Mouse (Mus musculus): ENCODE data around the gene Rpl38. TPM values are rescaled to one million over a fixed set of nuclear protein-coding genes. Genes with fewer than 3 reads are reported as not detected.

The Rpl38 gene
- polyA plus RNA-seq, 1 experiment: 2,066 TPM

GRCm38 (mm10) chr11:114676431-114676830 is 8.1 kb downstream of the Rpl38 start:
- no peak for DNase-seq (ENCODE audit: extremely low spot score in 1 of 2, low spot score in 1 of 2)

GRCm38 (mm10) chr11:114676896-114677530 is 8.7 kb downstream of the Rpl38 start:
- no peak for DNase-seq (ENCODE audit: extremely low spot score in 1 of 2, low spot score in 1 of 2)

GRCm38 (mm10) chr11:114679582-114679981 is 11.3 kb downstream of the Rpl38 start:
- no peak for DNase-seq (ENCODE audit: extremely low spot score in 1 of 2, low spot score in 1 of 2)

- no peak for DNase-seq (ENCODE audit: extremely low spot score in 1 of 2, low spot score in 1 of 2)
Measured at GRCm38 (mm10) chr11:114680291-114680690, 12.0 kb downstream of the Rpl38 start.

GRCm38 (mm10) chr11:114681054-114681453 is 12.7 kb downstream of the Rpl38 start:
- DNase-seq (ENCODE audit: extremely low spot score in 1 of 2, low spot score in 1 of 2): no peak

- no peak for DNase-seq (ENCODE audit: extremely low spot score in 1 of 2, low spot score in 1 of 2)
Measured at GRCm38 (mm10) chr11:114682321-114682900, 14.1 kb downstream of the Rpl38 start.

- DNase-seq (ENCODE audit: extremely low spot score in 1 of 2, low spot score in 1 of 2): no peak
Measured at GRCm38 (mm10) chr11:114683029-114683721, 14.9 kb downstream of the Rpl38 start.

GRCm38 (mm10) chr11:114683722-114684621 is 15.6 kb downstream of the Rpl38 start:
- no peak for DNase-seq (ENCODE audit: extremely low spot score in 1 of 2, low spot score in 1 of 2)

GRCm38 (mm10) chr11:114684627-114685373 is 16.5 kb downstream of the Rpl38 start:
- DNase-seq (ENCODE audit: extremely low spot score in 1 of 2, low spot score in 1 of 2): no peak

GRCm38 (mm10) chr11:114685526-114686040 is 17.3 kb downstream of the Rpl38 start:
- no peak for DNase-seq (ENCODE audit: extremely low spot score in 1 of 2, low spot score in 1 of 2)

GRCm38 (mm10) chr11:114686221-114686959 is 18.1 kb downstream of the Rpl38 start:
- DNase-seq (ENCODE audit: extremely low spot score in 1 of 2, low spot score in 1 of 2): no peak

GRCm38 (mm10) chr11:114687574-114688188 is 19.4 kb downstream of the Rpl38 start:
- no peak for DNase-seq (ENCODE audit: extremely low spot score in 1 of 2, low spot score in 1 of 2)

GRCm38 (mm10) chr11:114688729-114689128 is 20.4 kb downstream of the Rpl38 start:
- no peak for DNase-seq (ENCODE audit: extremely low spot score in 1 of 2, low spot score in 1 of 2)

GRCm38 (mm10) chr11:114690192-114690591 is 21.9 kb downstream of the Rpl38 start:
- no peak for DNase-seq (ENCODE audit: extremely low spot score in 1 of 2, low spot score in 1 of 2)

- no peak for DNase-seq (ENCODE audit: extremely low spot score in 1 of 2, low spot score in 1 of 2)
Measured at GRCm38 (mm10) chr11:114691454-114692182, 23.3 kb downstream of the Rpl38 start.

- DNase-seq (ENCODE audit: extremely low spot score in 1 of 2, low spot score in 1 of 2): no peak
Measured at GRCm38 (mm10) chr11:114692601-114693000, 24.3 kb downstream of the Rpl38 start.

GRCm38 (mm10) chr11:114693456-114693855 is 25.1 kb downstream of the Rpl38 start:
- DNase-seq (ENCODE audit: extremely low spot score in 1 of 2, low spot score in 1 of 2): no peak

GRCm38 (mm10) chr11:114694451-114694850 is 26.1 kb downstream of the Rpl38 start:
- no peak for DNase-seq (ENCODE audit: extremely low spot score in 1 of 2, low spot score in 1 of 2)
